Mouse (Mus musculus) c-Kit-positive CD71-positive TER-119-negative erythroid progenitor cells, embryonic 14.5 days (primary cell): ENCODE data around the gene Stkld1.
"Not testable (repeated sequence)": the region's sequence is repeated elsewhere in the genome, so short reads cannot be mapped to it uniquely, and the experiment has no call there.

Source experiments
- DNase-seq: peaks from one replicate; pipeline ENCODE4 v3.0.0-alpha.2; 2013; ENCODE audit warnings: low read depth

Stkld1 gene

DNA sequence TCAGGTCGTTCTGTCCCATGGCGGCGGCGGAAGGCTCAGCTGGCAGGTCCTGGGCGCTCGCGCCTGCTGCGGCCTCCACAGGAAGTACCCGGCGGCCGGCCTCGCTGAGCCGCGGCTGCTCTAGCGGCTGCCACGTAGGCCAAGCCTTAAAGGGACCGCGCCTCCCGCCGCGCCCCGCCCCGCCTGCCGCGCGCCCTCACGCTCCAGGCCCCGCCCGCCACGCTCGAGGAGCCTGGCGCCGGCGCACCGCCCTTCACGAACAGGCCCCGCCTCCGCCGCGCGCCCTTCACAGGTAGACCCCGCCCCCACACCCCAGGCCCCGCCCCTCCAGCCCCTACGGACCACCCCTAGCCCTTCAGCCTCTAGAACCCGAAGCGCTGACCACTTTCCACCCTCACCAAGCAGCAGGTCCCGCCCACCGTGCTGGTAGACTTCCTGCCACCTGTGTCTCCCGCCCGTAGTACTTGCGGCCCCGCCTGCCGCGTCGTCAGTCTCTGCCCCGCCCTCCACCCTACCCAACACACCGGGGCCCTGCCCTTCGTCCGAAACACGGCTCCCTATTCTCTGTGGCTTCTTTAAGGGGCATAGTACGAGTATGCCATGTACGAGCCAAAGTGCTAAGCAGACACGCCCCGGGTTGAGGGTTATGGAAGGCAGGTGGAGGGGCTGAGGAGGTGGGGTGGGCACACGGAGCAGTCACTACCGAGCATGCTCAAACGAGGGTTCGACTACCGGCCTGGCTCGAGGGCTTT, at the start of gene Stkld1, which contains the start of gene Surf4:
Gene Stkld1, plus strand, starts transcription at position 744 of the 752 bp plus-strand sequence.
Gene Surf4, minus strand, starts transcription at position 625 of the 752 bp plus-strand sequence.
- peak; percentile 86 for DNase-seq

GRCm38 (mm10) chr2:26885541-26885940, 48.3 kb upstream of the Stkld1 start:
- DNase-seq = not testable (repeated sequence)

- not testable (repeated sequence) for DNase-seq
Observed at GRCm38 (mm10) chr2:26886170-26886569, 47.7 kb upstream of the Stkld1 start.

DNA sequence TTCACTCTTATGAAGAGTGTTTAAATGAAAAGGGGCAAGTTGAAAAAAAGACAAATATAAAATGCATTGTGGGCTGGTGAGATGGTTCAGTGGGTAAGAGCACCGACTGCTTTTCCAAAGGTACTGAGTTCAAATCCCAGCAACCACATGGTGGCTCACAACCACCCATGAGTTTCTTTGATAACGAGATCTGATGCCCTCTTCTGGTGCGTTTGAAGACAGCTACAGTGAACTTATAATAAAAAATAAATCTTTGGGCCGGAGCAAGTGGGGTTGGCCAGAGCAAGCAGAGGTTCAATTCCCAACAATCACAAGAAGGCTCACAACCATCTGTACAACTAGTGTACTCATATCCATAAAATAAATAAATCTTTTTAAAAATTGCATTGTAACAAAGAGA, 37.9 kb upstream of the Stkld1 start:
- DNase-seq = no peak

DNA sequence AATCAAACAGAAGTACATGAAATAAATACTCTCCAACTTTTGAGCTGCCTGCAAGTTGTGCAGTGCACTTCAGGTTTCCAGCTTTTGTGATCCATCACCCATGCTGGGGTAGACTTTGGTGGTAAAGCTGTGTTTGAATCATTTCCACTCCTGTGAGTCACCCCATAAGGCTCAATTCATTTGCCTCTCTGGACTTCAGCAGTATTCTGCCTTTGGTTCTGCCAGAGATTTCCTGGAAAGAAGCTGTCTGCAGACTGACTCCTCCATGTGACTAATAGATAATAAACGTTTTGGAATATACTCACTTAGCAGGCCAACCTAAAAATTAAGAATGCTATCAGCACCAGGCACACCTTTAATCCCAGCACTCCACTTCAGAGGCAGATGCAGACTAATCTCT, 33.1 kb upstream of the Stkld1 start:
- no peak for DNase-seq

DNA sequence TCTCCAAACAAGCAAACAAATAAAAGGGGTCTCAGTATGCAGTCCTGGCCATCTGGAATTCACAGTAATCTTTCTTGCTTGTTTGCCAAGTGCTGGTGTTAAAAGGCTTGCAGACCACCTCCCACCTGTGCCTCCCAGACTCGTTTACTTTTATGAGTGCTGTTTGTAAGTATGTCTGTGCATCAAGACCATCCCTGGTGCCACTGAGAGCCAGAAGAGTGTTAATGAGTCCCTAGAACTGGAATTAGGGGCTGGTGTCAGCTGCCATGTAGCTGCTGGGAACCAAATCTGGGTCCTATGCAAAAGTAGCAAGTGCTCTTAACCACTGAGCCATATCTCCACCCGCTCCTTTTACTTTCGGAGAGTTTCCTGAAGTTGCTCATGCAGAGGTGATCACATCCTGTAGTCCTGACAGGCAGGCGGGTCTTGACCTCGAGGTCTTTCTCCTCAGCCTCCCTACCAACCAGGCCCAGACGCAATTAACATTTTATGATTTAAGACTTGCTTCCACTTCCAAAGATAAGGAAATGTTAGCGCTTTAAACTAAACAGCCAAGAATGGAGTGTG, 31.9 kb upstream of the Stkld1 start:
- DNase-seq = no peak

- peak; percentile 93 for DNase-seq
Observed at GRCm38 (mm10) chr2:26902467-26903220, 31.2 kb upstream of the Stkld1 start, which contains the start of gene Surf6. Gene Surf6 (minus strand): TSS chr2:26902879.

- no peak for DNase-seq
Observed at GRCm38 (mm10) chr2:26903311-26903710, 30.5 kb upstream of the Stkld1 start.

GRCm38 (mm10) chr2:26905936-26906335, 27.9 kb upstream of the Stkld1 start:
- DNase-seq = no peak

- DNase-seq = no peak
Observed at GRCm38 (mm10) chr2:26906431-26906830, 27.4 kb upstream of the Stkld1 start.

GRCm38 (mm10) chr2:26907109-26907508, 26.7 kb upstream of the Stkld1 start:
- DNase-seq = no peak

DNA sequence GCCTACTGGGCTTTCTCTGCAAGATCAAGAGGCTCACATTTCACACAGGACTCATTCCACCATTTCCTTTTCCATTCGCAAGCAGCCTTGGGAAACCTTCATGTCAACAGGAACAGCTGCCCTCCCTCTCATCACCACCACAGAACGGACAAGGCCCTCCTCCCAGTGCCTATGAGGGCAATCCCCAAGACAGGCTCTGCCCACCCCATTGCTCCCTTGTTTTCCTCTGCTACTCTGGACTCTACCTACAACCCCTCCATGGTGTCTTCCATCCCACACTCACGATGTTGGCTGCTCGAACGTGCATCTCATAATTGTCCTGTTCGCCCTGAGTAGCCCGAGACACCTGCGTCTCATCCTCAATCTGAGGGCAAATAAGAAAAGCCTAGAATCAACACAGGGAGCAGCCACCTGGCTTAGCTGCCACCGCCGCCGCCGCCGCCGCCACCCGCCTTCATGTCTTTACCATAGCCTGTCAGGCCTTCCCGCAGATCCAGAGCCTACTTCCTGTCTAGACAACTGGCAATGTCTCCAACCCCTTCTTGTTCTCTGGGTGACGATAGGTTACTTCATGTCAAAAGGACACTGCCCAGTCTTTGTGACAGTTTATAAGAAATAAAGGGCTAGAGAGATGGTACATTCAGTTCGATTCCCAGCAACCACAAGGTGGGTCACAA, 25.0 kb upstream of the Stkld1 start:
- DNase-seq = no peak

DNA sequence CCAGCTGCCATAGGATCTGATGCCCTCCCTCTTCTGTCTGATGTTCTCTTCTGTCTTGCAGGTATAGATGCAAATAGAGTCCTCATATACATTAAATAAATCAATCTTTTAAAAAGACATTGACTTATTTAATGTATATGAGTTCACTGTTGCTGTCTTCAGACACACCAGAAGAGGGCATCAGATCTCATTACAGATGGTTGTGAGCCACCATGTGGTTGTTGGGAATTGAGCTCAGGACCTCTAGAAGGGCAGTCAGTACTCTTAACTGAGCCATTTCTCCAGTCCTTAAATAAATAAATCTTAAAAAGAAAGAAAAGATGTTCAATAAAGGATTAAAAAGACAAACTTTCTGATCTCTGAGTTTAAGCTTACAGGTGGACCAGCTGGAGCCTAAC, 24.5 kb upstream of the Stkld1 start:
- no peak for DNase-seq

- DNase-seq = peak; percentile 97
Observed at GRCm38 (mm10) chr2:26910124-26910993, 23.5 kb upstream of the Stkld1 start, which contains the start of the genes Med22 and Rpl7a. Gene Med22 (minus strand): TSS chr2:26910677. Gene Rpl7a (plus strand): TSS chr2:26910764.

DNA sequence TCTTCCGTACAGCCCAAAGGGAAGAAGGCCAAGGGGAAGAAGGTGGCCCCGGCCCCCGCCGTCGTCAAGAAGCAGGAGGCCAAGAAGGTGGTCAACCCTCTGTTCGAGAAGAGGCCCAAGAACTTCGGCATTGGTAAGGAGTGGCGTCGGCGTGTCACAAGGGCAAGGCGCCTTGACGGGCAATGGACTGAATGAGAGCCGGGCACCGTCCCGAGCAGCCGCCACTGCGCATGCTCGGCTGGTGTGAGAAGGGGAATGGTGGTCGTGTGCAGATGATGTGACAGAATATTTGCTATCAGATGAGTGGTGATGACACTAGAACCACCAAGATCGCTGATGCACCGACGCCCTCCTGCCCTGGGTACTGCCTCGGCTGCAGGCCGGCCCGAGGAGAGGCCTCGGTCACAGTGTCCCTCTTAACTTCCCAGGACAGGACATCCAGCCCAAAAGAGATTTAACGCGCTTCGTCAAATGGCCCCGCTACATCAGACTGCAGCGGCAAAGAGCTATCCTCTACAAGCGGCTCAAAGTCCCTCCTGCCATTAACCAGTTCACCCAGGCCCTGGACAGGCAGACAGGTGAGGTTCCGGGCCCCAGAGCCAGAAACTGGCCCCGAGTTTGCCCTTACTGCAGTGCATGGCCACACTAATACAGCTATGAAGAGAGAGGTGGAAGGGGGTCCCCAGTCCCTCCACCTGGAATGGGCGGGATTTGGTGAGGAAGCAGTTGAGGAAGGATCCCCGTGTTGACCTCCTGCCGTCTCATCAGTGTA, 22.7 kb upstream of the Stkld1 start:
- DNase-seq = no peak

GRCm38 (mm10) chr2:26912253-26912770, 21.5 kb upstream of the Stkld1 start:
- no peak for DNase-seq

DNA sequence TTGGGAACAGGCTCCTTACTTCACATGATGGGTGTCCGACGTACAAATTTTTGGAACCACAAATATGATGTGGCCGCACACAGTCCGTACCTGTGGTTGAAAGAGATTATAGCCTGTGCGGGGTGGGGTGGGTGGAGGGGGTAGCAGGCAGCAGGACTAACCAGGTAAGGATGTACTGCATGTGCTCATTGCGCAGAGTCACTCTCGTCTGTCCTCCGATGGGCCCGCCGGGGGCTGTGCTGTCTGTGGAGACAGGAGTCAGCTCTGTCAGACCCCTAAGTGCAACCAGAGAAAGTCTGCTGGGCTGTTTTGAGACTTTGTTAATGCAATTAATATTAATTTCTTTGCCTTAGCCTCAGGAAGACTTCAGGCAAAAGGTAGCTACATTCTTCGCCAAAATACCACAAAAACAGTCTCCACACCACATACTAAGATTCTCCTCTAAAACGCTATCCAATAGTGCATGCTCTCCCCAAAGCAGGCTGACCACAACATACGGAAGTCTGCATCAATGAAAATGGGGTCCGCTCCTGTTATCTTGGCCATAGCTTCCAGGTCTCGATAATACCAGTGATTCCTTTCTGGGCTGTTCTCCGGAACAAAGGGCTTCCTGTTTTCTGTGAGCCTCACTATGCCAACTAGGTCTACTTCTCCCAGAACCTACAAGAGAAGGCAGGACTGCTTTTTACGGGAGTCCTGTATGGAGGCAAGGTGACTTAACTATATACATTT, 20.3 kb upstream of the Stkld1 start:
- DNase-seq = no peak

GRCm38 (mm10) chr2:26914148-26914941, 19.5 kb upstream of the Stkld1 start:
- DNase-seq = no peak
